Mouse (Mus musculus) lung, postnatal 0 days (tissue): Measurements from ENCODE around the gene Aurkb. TPM values are rescaled to one million over a fixed set of nuclear protein-coding genes. Genes with fewer than 3 reads are reported as not detected.

Experiments used
- ATAC-seq: fragments of 200-750 bp; cut with Nextera tagmentation; 2 replicates; pipeline ENCODE4 v1.8.0; 2017; ENCODE audit warnings: moderate library complexity
- DNase-seq: peaks from one replicate; pipeline ENCODE4 v3.0.0-alpha.2; 2016; ENCODE audit warnings: low spot score
- H3K27ac ChIP-seq: fragments of 300-500 bp; sonication (generic); 2 replicates; pipeline ENCODE4 v1.5.1; 2014; ENCODE audit warnings: antibody characterized with exemption, mild to moderate bottlenecking, low read length, mixed read lengths
- H3K27me3 ChIP-seq: fragments of 300-500 bp; sonication (generic); replicated peaks from 2 replicates; pipeline ENCODE4 v1.6.1; 2014; ENCODE audit warnings: low read length, mixed read lengths; ENCODE audit not compliant: insufficient read depth
- H3K36me3 ChIP-seq: fragments of 300-500 bp; sonication (generic); 2 replicates; pipeline ENCODE4 v1.6.1; 2014; ENCODE audit warnings: low read length, mixed read lengths; ENCODE audit not compliant: insufficient read depth
- H3K4me1 ChIP-seq: fragments of 300-500 bp; sonication (generic); 2 replicates; pipeline ENCODE4 v1.6.1; 2014; ENCODE audit warnings: antibody characterized with exemption, low read depth, low read length, mixed read lengths; ENCODE audit not compliant: insufficient read depth
- H3K4me2 ChIP-seq: fragments of 300-500 bp; sonication (generic); replicated peaks from 2 replicates; pipeline ENCODE4 v1.6.1; 2014; ENCODE audit warnings: low read depth, mild to moderate bottlenecking, low read length, moderate library complexity, mixed read lengths
- H3K4me3 ChIP-seq: fragments of 300-500 bp; sonication (generic); 2 replicates; pipeline ENCODE4 v1.5.1; 2014; ENCODE audit warnings: low read depth, low read length
- H3K9ac ChIP-seq: fragments of 300-500 bp; sonication (generic); replicated peaks from 2 replicates; pipeline ENCODE4 v1.6.1; 2014; ENCODE audit warnings: low read depth, mild to moderate bottlenecking
- H3K9me3 ChIP-seq: fragments of 300-500 bp; sonication (generic); 2 replicates; pipeline ENCODE4 v1.6.1; 2016; ENCODE audit warnings: low read length, mixed read lengths
- CTCF ChIP-seq: IDR thresholded peaks from 2 replicates; pipeline ENCODE4 v1.5.1; 2016; ENCODE audit warnings: antibody characterized with exemption, mild to moderate bottlenecking
- EP300 ChIP-seq: IDR thresholded peaks from 2 replicates; pipeline ENCODE4 v1.6.1; 2016; ENCODE audit warnings: antibody characterized with exemption, mild to moderate bottlenecking, control low read depth
- WGBS: fragments of 180-500 bp; shearing (Covaris S2); extraction: QIAGEN DNeasy Blood & Tissue Kit; methylation state at CpG from one replicate; pipeline ENCODE4 v1.1.7; 2014; 5-methylcytosine and 5-hydroxymethylcytosine counted together
- polyA plus RNA-seq: library from polyadenylated mRNA; unstranded; fragments of >200 nt; fragmentation: Nextera tagmentation; extraction: Ambion mirVana; gene quantifications from 2 replicates; pipeline ENCODE4 v1.2.1, GENCODE M21; 2015

The Aurkb gene
- polyA plus RNA-seq, 1 experiment from 2014 or later = 6.5 TPM

GRCm38 (mm10) chr11:69075764-69076479 lies 30.5 kb downstream of the Aurkb start:
- Histone ChIP-seq H3K27ac (no peak overlapping the region), H3K4me1 (peaks cover 7% of the 10 kb centered on the region; the same call in 1 of the 2 replicates), H3K9me3 (no peaks in the 10 kb centered on the region), H3K4me2 (no peak overlapping the region), H3K27me3 (no peaks in the 10 kb centered on the region), H3K4me3 (no peak overlapping the region), H3K9ac (no peak overlapping the region), H3K36me3 (no peaks in the 10 kb centered on the region)
- 55% methylated on average over 8 of the region's 9 CpGs for WGBS
- DNase-seq (peak; percentile 3), ATAC-seq (no peak)
- TF ChIP-seq CTCF = no peak
- TF ChIP-seq EP300 = no peak

- H3K9me3 ChIP-seq = no peaks in the 10 kb centered on the region
- TF ChIP-seq EP300 (no peak), CTCF (no peak)
- H3K27me3 ChIP-seq = no peaks in the 10 kb centered on the region
- no peak overlapping the region for H3K4me3 ChIP-seq
- DNase-seq (no peak), ATAC-seq (no peak)
- 67% methylated on average over 5 of the region's 5 CpGs for WGBS
- H3K36me3 ChIP-seq = no peaks in the 10 kb centered on the region
- H3K9ac ChIP-seq = no peak overlapping the region
- H3K4me1 ChIP-seq = peaks cover under 1% of the 10 kb centered on the region; the same call in 1 of the 2 replicates
- H3K4me2 ChIP-seq = no peak overlapping the region
- H3K27ac ChIP-seq = no peak overlapping the region
Observed at GRCm38 (mm10) chr11:69076572-69076971, 31.1 kb downstream of the Aurkb start.

- H3K4me3 ChIP-seq = no peak overlapping the region
- WGBS = 77% methylated on average over 9 of the region's 9 CpGs
Observed at GRCm38 (mm10) chr11:69077316-69077715, 31.9 kb downstream of the Aurkb start.

GRCm38 (mm10) chr11:69078041-69078440 lies 32.6 kb downstream of the Aurkb start:
- no peak for ATAC-seq

More at GRCm38 (mm10) chr11:69077316-69077715, 31.9 kb downstream of the Aurkb start:
- DNase-seq (no peak), ATAC-seq (no peak)
- no peaks in the 10 kb centered on the region for H3K27me3 ChIP-seq
- TF ChIP-seq CTCF (no peak), EP300 (no peak)
- H3K9me3 ChIP-seq = no peaks in the 10 kb centered on the region
- H3K36me3 ChIP-seq = no peaks in the 10 kb centered on the region
- H3K4me2 ChIP-seq = no peak overlapping the region
- H3K4me1 ChIP-seq = no peaks in the 10 kb centered on the region
- H3K9ac ChIP-seq = no peak overlapping the region
- H3K27ac ChIP-seq = no peak overlapping the region

GRCm38 (mm10) chr11:69078805-69079438 lies 33.5 kb downstream of the Aurkb start:
- no peak overlapping the region for H3K4me2 ChIP-seq
- H3K4me1 ChIP-seq = no peaks in the 10 kb centered on the region
- H3K9me3 ChIP-seq = no peaks in the 10 kb centered on the region
- 69% methylated on average over 5 of the region's 5 CpGs for WGBS
- TF ChIP-seq CTCF (no peak), EP300 (no peak)
- no peak overlapping the region for H3K4me3 ChIP-seq
- no peaks in the 10 kb centered on the region for H3K36me3 ChIP-seq
- no peak overlapping the region for H3K9ac ChIP-seq
- H3K27me3 ChIP-seq = no peaks in the 10 kb centered on the region
- DNase-seq (peak; percentile 50), ATAC-seq (no peak)
- H3K27ac ChIP-seq = no peak overlapping the region

More at GRCm38 (mm10) chr11:69078041-69078440, 32.6 kb downstream of the Aurkb start:
- DNase-seq = no peak
- no peaks in the 10 kb centered on the region for H3K36me3 ChIP-seq
- H3K9me3 ChIP-seq = no peaks in the 10 kb centered on the region
- no peak for TF ChIP-seq CTCF
- no peak for TF ChIP-seq EP300
- H3K4me2 ChIP-seq = no peak overlapping the region
- H3K9ac ChIP-seq = no peak overlapping the region
- H3K4me3 ChIP-seq = no peak overlapping the region
- no peaks in the 10 kb centered on the region for H3K4me1 ChIP-seq
- 72% methylated on average over 6 of the region's 6 CpGs for WGBS
- H3K27ac ChIP-seq = no peak overlapping the region
- no peaks in the 10 kb centered on the region for H3K27me3 ChIP-seq

GRCm38 (mm10) chr11:69080102-69080854 lies 34.8 kb downstream of the Aurkb start:
- ATAC-seq (no peak), DNase-seq (peak; percentile 5)
- no peak overlapping the region for H3K9ac ChIP-seq

More at GRCm38 (mm10) chr11:69080102-69080854, 34.8 kb downstream of the Aurkb start:
- no peaks in the 10 kb centered on the region for H3K9me3 ChIP-seq
- no peak overlapping the region for H3K4me2 ChIP-seq
- H3K27ac ChIP-seq = no peak overlapping the region
- no peaks in the 10 kb centered on the region for H3K27me3 ChIP-seq
- 79% methylated on average over 15 of the region's 15 CpGs for WGBS
- TF ChIP-seq CTCF (no peak), EP300 (no peak)
- H3K36me3 ChIP-seq = no peaks in the 10 kb centered on the region
- H3K4me3 ChIP-seq = no peak overlapping the region
- H3K4me1 ChIP-seq = no peaks in the 10 kb centered on the region
